Mouse (Mus musculus) thymus, adult 2 months (tissue): ENCODE measurements at regions not wholly inside any gene's neighbourhood (a gene's known extent, or its start where the extent isn't known, plus 50 kb on each side); places are given as distances from the start of the nearest gene placed in this dataset.

Experiments
- CTCF ChIP-seq: fragments of 200-500 bp; IDR thresholded peaks from 2 replicates; pipeline ENCODE4 v1.5.1; 2012; ENCODE audit warnings: mild to moderate bottlenecking, control low read depth, low read length, moderate library complexity, borderline replicate concordance; ENCODE audit not compliant: control insufficient read depth, poor library complexity, insufficient read depth; ENCODE audit errors: extremely low read depth
- POLR2A ChIP-seq: fragments of 200-500 bp; IDR thresholded peaks from 2 replicates; pipeline ENCODE4 v1.6.1; 2012; ENCODE audit warnings: mild to moderate bottlenecking, low read length, control low read depth, moderate library complexity; ENCODE audit not compliant: control insufficient read depth, poor library complexity, insufficient read depth; ENCODE audit errors: extremely low read depth

DNA sequence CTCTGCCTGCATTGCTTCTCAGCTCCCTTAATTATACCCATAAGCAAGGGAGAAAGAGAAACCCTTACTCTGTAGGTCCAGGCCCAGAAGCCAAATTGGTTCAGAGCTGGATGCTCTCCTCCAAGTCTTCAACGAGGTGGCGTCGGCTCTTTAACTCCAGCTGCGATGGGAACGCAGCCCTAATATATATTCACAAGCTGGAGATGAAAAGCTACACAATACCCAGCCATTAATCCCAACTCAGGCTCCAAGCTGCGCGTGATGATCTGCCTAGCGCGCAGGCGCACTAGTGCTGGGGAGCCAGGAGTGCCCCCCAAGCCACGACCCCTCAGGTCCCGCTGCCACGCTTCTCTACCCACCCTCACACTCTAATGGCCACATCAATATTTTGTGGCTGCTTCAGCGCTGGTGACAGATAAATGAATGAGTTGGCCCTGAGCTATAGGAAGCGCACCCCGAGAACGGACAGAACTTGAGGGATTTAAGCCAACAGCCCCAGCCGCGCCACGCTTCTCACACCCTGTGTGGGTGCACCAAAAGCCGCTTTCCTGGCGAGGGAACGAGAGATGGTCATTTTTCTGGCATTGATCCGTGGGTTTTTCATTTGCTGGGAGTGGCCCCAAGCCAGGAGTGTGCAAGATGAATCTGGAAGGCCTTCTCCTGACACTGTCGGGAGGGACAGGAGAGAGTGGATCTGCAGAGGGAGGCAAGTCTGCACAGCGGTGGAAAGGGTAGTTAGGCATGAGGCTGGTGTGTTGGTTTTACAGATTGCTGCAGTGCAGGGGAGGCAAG, 210.9 kb upstream of the Sdk2 start:
- no peak for TF ChIP-seq POLR2A
- no peak for TF ChIP-seq CTCF
